Mouse (Mus musculus): Measurements from ENCODE around the gene Pzp. TPM values are rescaled to one million over a fixed set of nuclear protein-coding genes. Genes with fewer than 3 reads are reported as not detected.

Gene Pzp
- total and polyA plus RNA-seq, 2 experiments from 2014 or later: not detected

GRCm38 (mm10) chr6:128437288-128437687, 89.2 kb downstream of the Pzp start:
- ATAC-seq (ENCODE audit: low FRiP score) (no peak), DNase-seq (ENCODE audit: low spot score) (no peak)
- no peak for TF ChIP-seq CTCF (IDR thresholded peaks at IDR 0.05)
- H3K9ac ChIP-seq (replicated peaks; ENCODE audit: low read length, poor library complexity, severe bottlenecking): peak overlapping the region; percentile 99
- H3K4me1 ChIP-seq (ENCODE audit: insufficient read depth, low read length): peaks cover 5% of the 10 kb centered on the region; the same call in 1 of the 2 replicates
- 4% methylated on average over 10 of the region's 10 CpGs for WGBS
- H3K27me3 ChIP-seq (ENCODE audit: insufficient read depth, low read length): no peaks in the 10 kb centered on the region
- peak overlapping the region; percentile 98 for H3K4me3 ChIP-seq (ENCODE audit: low read depth, low read length)
- peak overlapping the region; percentile 94 for H3K27ac ChIP-seq (ENCODE audit: low read depth, low read length)
- no peaks in the 10 kb centered on the region for H3K9me3 ChIP-seq (ENCODE audit: low read length)
- H3K4me2 ChIP-seq (ENCODE audit: low read depth, low read length, poor library complexity, severe bottlenecking): peak overlapping the region; percentile 66
- H3K36me3 ChIP-seq (ENCODE audit: insufficient read depth, low read length): peaks cover 35% of the 10 kb centered on the region

DNA sequence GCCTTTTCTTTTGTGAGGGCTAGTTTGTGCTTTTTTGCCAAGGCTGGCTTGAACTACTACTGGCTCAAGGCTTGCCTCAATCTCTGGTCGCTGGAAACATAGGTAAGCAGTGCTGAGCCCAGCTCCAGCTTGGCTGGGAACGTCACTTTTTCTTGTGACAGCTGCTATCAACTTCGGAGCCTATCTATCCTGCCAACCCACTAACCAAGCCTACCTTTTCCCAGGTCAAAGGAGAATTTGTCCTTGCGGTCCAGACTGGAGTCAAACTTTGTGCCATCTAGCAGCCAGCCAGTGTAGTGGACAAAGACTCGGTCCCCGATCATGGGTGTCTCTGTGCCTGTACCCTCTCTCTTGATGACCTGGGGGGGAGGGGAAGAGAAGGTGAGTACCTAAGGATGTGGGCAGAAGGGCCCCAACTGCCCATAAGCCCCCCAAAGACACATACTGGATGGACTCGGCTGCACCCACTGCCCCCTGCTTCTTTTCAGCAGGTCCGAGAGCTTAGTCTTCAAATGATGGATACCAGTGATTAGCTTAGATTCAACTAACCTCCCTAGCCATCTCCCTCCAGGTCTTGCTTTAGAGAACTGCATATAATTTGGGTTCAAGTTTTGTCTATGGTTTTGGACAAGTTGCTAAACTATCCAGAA, 90.0 kb downstream of the Pzp start:
- WGBS: 91% methylated on average over 8 of the region's 8 CpGs
- H3K9me3 ChIP-seq (ENCODE audit: low read length): no peaks in the 10 kb centered on the region
- H3K36me3 ChIP-seq (ENCODE audit: insufficient read depth, low read length): peaks cover 43% of the 10 kb centered on the region
- peak overlapping the region; percentile 24 for H3K9ac ChIP-seq (replicated peaks; ENCODE audit: low read length, poor library complexity, severe bottlenecking)
- H3K4me2 ChIP-seq (ENCODE audit: low read depth, low read length, poor library complexity, severe bottlenecking): peak overlapping the region; percentile 66
- no peak for ATAC-seq (ENCODE audit: low FRiP score)
- TF ChIP-seq CTCF (IDR thresholded peaks at IDR 0.05): no peak
- H3K4me3 ChIP-seq (ENCODE audit: low read depth, low read length): peak overlapping the region; percentile 98
- no peak overlapping the region for H3K27ac ChIP-seq (ENCODE audit: low read depth, low read length)
- no peak for DNase-seq (ENCODE audit: low spot score)
- peaks cover 5% of the 10 kb centered on the region; the same call in 1 of the 2 replicates for H3K4me1 ChIP-seq (ENCODE audit: insufficient read depth, low read length)
- H3K27me3 ChIP-seq (ENCODE audit: insufficient read depth, low read length): no peaks in the 10 kb centered on the region

DNA sequence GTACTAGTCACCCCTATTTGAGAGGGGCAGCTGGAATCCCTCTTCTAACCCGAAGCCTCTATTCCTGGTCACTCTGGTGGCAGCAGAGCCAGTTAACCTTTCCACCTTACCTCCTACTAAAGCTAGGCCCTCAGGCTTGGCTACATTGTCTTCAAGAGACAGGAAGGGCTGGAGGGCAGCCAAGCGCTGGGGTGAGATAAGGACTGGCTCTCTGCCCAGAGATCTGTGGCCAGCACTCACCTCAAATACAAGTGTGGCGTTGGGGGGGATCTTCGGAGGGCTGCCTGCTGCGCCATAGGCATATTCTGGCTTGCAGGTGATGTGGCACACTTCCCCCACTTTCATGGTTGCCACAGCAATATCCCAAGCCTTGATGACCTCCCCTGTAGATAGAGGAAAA, 91.0 kb downstream of the Pzp start:
- Histone ChIP-seq H3K36me3 (ENCODE audit: insufficient read depth, low read length) (peaks cover 51% of the 10 kb centered on the region), H3K4me2 (ENCODE audit: low read depth, low read length, poor library complexity, severe bottlenecking) (no peak overlapping the region), H3K9ac (replicated peaks; ENCODE audit: low read length, poor library complexity, severe bottlenecking) (no peak overlapping the region), H3K27me3 (ENCODE audit: insufficient read depth, low read length) (no peaks in the 10 kb centered on the region), H3K9me3 (ENCODE audit: low read length) (no peaks in the 10 kb centered on the region), H3K27ac (ENCODE audit: low read depth, low read length) (no peak overlapping the region), H3K4me1 (ENCODE audit: insufficient read depth, low read length) (peaks cover 5% of the 10 kb centered on the region; the same call in 1 of the 2 replicates), H3K4me3 (ENCODE audit: low read depth, low read length) (no peak overlapping the region)
- no peak for TF ChIP-seq CTCF (IDR thresholded peaks at IDR 0.05)
- 87% methylated on average over 5 of the region's 5 CpGs for WGBS
- ATAC-seq (ENCODE audit: low FRiP score) (no peak), DNase-seq (ENCODE audit: low spot score) (no peak)

Other genes with a start within 250 kb of the Pzp start
- 0.42 and 0.82 TPM in 2 replicates for gene Tead4, start 225.9 kb downstream of the Pzp start, total RNA-seq (2014; rRNA removed)
- gene Tead4, start 225.9 kb downstream of the Pzp start, polyA plus RNA-seq (2015; fragmentation: Nextera tagmentation; extraction: Ambion mirVana): 0.17 and 0.27 TPM in 2 replicates
- 14.1 and 14.3 TPM in 2 replicates for gene Tulp3, start 170.9 kb downstream of the Pzp start, total RNA-seq (2014; rRNA removed)
- 11.7 and 14.7 TPM in 2 replicates for gene Tulp3, start 170.9 kb downstream of the Pzp start, polyA plus RNA-seq (2015; fragmentation: Nextera tagmentation; extraction: Ambion mirVana)
- 20.7 and 21.8 TPM in 2 replicates for gene Rhno1, start 163.8 kb downstream of the Pzp start, total RNA-seq (2014; rRNA removed)
- 50.8 and 51.2 TPM in 2 replicates for gene Rhno1, start 163.8 kb downstream of the Pzp start, polyA plus RNA-seq (2015; fragmentation: Nextera tagmentation; extraction: Ambion mirVana)
- gene Foxm1, start 163.8 kb downstream of the Pzp start, total RNA-seq (2014; rRNA removed): 4.8 and 8.5 TPM in 2 replicates
- 2.5 and 2.9 TPM in 2 replicates for gene Foxm1, start 163.8 kb downstream of the Pzp start, polyA plus RNA-seq (2015; fragmentation: Nextera tagmentation; extraction: Ambion mirVana)
- gene Tex52, start 151.3 kb downstream of the Pzp start, total RNA-seq (2014; rRNA removed): 1.0 and 2.0 TPM in 2 replicates
- gene Tex52, start 151.3 kb downstream of the Pzp start, polyA plus RNA-seq (2015; fragmentation: Nextera tagmentation; extraction: Ambion mirVana): 0.29 and 0.39 TPM in 2 replicates
- not detected in 2 replicates for gene Gm44596, start 151.2 kb downstream of the Pzp start, total RNA-seq (2014; rRNA removed)
- not detected in 2 replicates for gene Gm44596, start 151.2 kb downstream of the Pzp start, polyA plus RNA-seq (2015; fragmentation: Nextera tagmentation; extraction: Ambion mirVana)
- gene Nrip2, start 127.4 kb downstream of the Pzp start, total RNA-seq (2014; rRNA removed): 11.6 and 12.6 TPM in 2 replicates
- 13.0 and 14.5 TPM in 2 replicates for gene Nrip2, start 127.4 kb downstream of the Pzp start, polyA plus RNA-seq (2015; fragmentation: Nextera tagmentation; extraction: Ambion mirVana)
- 37.3 and 40.2 TPM in 2 replicates for gene Itfg2, start 101.8 kb downstream of the Pzp start, total RNA-seq (2014; rRNA removed)
- gene Itfg2, start 101.8 kb downstream of the Pzp start, polyA plus RNA-seq (2015; fragmentation: Nextera tagmentation; extraction: Ambion mirVana): 37.4 and 41.5 TPM in 2 replicates
- gene Fkbp4, start 88.0 kb downstream of the Pzp start, total RNA-seq (2014; rRNA removed): 164 and 180 TPM in 2 replicates
- 245 and 253 TPM in 2 replicates for gene Fkbp4, start 88.0 kb downstream of the Pzp start, polyA plus RNA-seq (2015; fragmentation: Nextera tagmentation; extraction: Ambion mirVana)
- 0.16 and 0.28 TPM in 2 replicates for gene A2ml1, start 54.9 kb upstream of the Pzp start, total RNA-seq (2014; rRNA removed)
- 7.4 and 7.9 TPM in 2 replicates for gene A2ml1, start 54.9 kb upstream of the Pzp start, polyA plus RNA-seq (2015; fragmentation: Nextera tagmentation; extraction: Ambion mirVana)
- gene Klrb1a, start 96.8 kb upstream of the Pzp start, total RNA-seq (2014; rRNA removed): not detected in 2 replicates
- not detected in 2 replicates for gene Klrb1a, start 96.8 kb upstream of the Pzp start, polyA plus RNA-seq (2015; fragmentation: Nextera tagmentation; extraction: Ambion mirVana)
- gene Clec2h, start 135.7 kb upstream of the Pzp start, total RNA-seq (2014; rRNA removed): not detected in 2 replicates
- not detected in 2 replicates for gene Clec2h, start 135.7 kb upstream of the Pzp start, polyA plus RNA-seq (2015; fragmentation: Nextera tagmentation; extraction: Ambion mirVana)
- 2.3 TPM in 1 of 2 replicates, not detected in the other for gene Klrb1, start 196.3 kb upstream of the Pzp start, total RNA-seq (2014; rRNA removed)
- gene Klrb1, start 196.3 kb upstream of the Pzp start, polyA plus RNA-seq (2015; fragmentation: Nextera tagmentation; extraction: Ambion mirVana): 2.6 and 3.0 TPM in 2 replicates

All from midbrain, postnatal 0 days (tissue).